Mouse (Mus musculus) c-Kit-positive CD71-positive TER-119-positive erythroid progenitor cells, embryonic 14.5 days (primary cell): ENCODE results near the gene Tsg101.

Source experiments
- DNase-seq: peaks from one replicate; pipeline ENCODE4 v3.0.0-alpha.2; 2013; ENCODE audit warnings: low spot score

The Tsg101 gene

GRCm38 (mm10) chr7:46876841-46877240 lies 42.9 kb downstream of the Tsg101 start:
- no peak for DNase-seq

GRCm38 (mm10) chr7:46871988-46872387 lies 47.8 kb downstream of the Tsg101 start:
- DNase-seq, result no peak

- DNase-seq, result no peak
Measured at GRCm38 (mm10) chr7:46860996-46861395, 58.8 kb downstream of the Tsg101 start, which contains the start of gene Ldhc. TSS of gene Ldhc (plus strand) at chr7:46861203.

- DNase-seq, result no peak
Measured at GRCm38 (mm10) chr7:46859031-46859430, 60.7 kb downstream of the Tsg101 start.

GRCm38 (mm10) chr7:46857436-46857835 lies 62.3 kb downstream of the Tsg101 start:
- no peak for DNase-seq

GRCm38 (mm10) chr7:46855866-46856560 lies 63.8 kb downstream of the Tsg101 start:
- no peak for DNase-seq

- DNase-seq, result no peak
Measured at GRCm38 (mm10) chr7:46853365-46853764, 66.4 kb downstream of the Tsg101 start.

- no peak for DNase-seq
Measured at GRCm38 (mm10) chr7:46852666-46853065, 67.1 kb downstream of the Tsg101 start.

GRCm38 (mm10) chr7:46851026-46851425 lies 68.7 kb downstream of the Tsg101 start:
- DNase-seq, result no peak

GRCm38 (mm10) chr7:46849287-46849686 lies 70.5 kb downstream of the Tsg101 start:
- DNase-seq, result no peak

GRCm38 (mm10) chr7:46846486-46847244 lies 73.1 kb downstream of the Tsg101 start:
- peak; percentile 71 for DNase-seq

GRCm38 (mm10) chr7:46845978-46846485 lies 73.7 kb downstream of the Tsg101 start:
- peak; percentile 34 for DNase-seq

- DNase-seq, result peak; percentile 68
Measured at GRCm38 (mm10) chr7:46845211-46845977, 74.4 kb downstream of the Tsg101 start.

- no peak for DNase-seq
Measured at GRCm38 (mm10) chr7:46843576-46843975, 76.2 kb downstream of the Tsg101 start.

- no peak for DNase-seq
Measured at GRCm38 (mm10) chr7:46842278-46842677, 77.5 kb downstream of the Tsg101 start.

- DNase-seq, result no peak
Measured at GRCm38 (mm10) chr7:46840787-46841525, 78.8 kb downstream of the Tsg101 start, which contains the start of gene Ldha. TSS of gene Ldha (plus strand) at chr7:46841475.

GRCm38 (mm10) chr7:46840326-46840725 lies 79.4 kb downstream of the Tsg101 start:
- no peak for DNase-seq

GRCm38 (mm10) chr7:46839861-46840260 lies 79.9 kb downstream of the Tsg101 start:
- DNase-seq, result no peak

- DNase-seq, result no peak
Measured at GRCm38 (mm10) chr7:46839446-46839845, 80.3 kb downstream of the Tsg101 start.
